Mouse (Mus musculus): Measurements from ENCODE around the gene Tspear. TPM values are rescaled to one million over a fixed set of nuclear protein-coding genes. Genes with fewer than 3 reads are reported as not detected.
"Not testable (repeated sequence)": the region's sequence is repeated elsewhere in the genome, so short reads cannot be mapped to it uniquely, and the experiment has no call there.

The Tspear gene
- polyA plus RNA-seq, 1 experiment from 2014 or later = not detected

DNA sequence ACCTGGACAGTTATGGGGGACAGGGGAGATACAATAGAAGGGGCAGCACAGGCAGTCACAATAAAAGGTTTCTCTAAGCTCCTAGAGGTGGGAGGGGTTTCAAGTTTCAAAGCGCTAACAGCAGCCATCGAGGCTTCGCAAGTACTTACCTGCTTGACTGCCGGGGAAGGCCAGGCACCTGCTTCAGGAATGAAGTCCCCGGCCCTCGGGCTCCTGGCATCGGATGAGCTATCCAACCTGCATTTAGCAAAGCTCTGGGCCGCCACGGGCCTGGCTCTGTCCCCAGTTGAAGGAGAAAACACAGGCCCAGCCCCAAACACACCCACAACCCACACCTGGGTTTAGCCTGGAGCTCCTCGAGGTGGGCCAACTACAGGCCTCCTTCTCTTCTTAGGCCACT lies 652 bp downstream of the Tspear start:
- no peak overlapping the region for H3K27ac ChIP-seq (ENCODE audit: low read depth, low read length)
- H3K9ac ChIP-seq (ENCODE audit: low read depth, low read length) = no peak overlapping the region
- no peak overlapping the region for H3K4me2 ChIP-seq
- H3K4me3 ChIP-seq (ENCODE audit: low read depth, low read length) = no peak overlapping the region
- peaks cover 64% of the 10 kb centered on the region for H3K27me3 ChIP-seq (ENCODE audit: control insufficient read depth, insufficient read depth, low read length)
- 19% methylated on average over 10 of the region's 10 CpGs for WGBS (ENCODE audit: insufficient replicate concordance)
- H3K4me1 ChIP-seq (ENCODE audit: control insufficient read depth, insufficient read depth, low read length) = no peaks in the 10 kb centered on the region; the same call in 1 of the 2 replicates
- no peak for ATAC-seq (replicated peaks; ENCODE audit: insufficient number of reproducible peaks, low FRiP score, low TSS enrichment)
- H3K9me3 ChIP-seq (replicated peaks; ENCODE audit: control insufficient read depth, low read length) = no peaks in the 10 kb centered on the region
- H3K36me3 ChIP-seq (ENCODE audit: control insufficient read depth, insufficient read depth, low read length) = no peaks in the 10 kb centered on the region

DNA sequence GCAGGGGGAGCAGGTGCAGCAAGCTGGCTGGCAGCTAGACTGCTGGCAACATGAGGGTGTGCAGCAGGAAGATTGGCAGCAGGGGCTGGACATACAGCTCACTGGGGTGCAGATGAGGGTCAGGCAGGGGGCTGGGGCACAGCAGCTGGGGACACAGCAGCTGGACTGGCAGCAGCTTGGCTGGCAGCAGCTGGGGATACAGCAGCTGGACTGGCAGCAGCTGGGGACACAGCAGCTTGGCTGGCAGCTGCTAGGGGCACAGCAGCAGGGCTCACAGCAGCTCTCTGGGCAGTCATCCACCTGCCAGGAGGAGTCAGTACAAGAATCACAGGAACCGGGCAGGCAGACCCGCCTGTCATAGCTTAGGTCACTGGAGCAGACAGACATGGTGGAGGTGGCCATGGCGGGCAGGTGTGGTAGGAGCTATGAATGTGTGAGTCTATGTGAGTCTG lies 4.0 kb downstream of the Tspear start, which contains the start of gene Gm19402:
TSS of gene Gm19402 (minus strand) at position 402 of the 452 bp plus-strand sequence.
- H3K36me3 ChIP-seq (ENCODE audit: control insufficient read depth, insufficient read depth, low read length); ATAC-seq (replicated peaks; ENCODE audit: insufficient number of reproducible peaks, low FRiP score, low TSS enrichment); H3K4me3 ChIP-seq (ENCODE audit: low read depth, low read length); H3K4me1 ChIP-seq (ENCODE audit: control insufficient read depth, insufficient read depth, low read length); H3K4me2 ChIP-seq; H3K9me3 ChIP-seq (replicated peaks; ENCODE audit: control insufficient read depth, low read length); H3K9ac ChIP-seq (ENCODE audit: low read depth, low read length); H3K27ac ChIP-seq (ENCODE audit: low read depth, low read length): not testable (repeated sequence)
- whole genome bisulfite sequencing (ENCODE audit: insufficient replicate concordance) = 55% methylated on average over 3 of the region's 3 CpGs
- peaks cover 44% of the 10 kb centered on the region for H3K27me3 ChIP-seq (ENCODE audit: control insufficient read depth, insufficient read depth, low read length)

DNA sequence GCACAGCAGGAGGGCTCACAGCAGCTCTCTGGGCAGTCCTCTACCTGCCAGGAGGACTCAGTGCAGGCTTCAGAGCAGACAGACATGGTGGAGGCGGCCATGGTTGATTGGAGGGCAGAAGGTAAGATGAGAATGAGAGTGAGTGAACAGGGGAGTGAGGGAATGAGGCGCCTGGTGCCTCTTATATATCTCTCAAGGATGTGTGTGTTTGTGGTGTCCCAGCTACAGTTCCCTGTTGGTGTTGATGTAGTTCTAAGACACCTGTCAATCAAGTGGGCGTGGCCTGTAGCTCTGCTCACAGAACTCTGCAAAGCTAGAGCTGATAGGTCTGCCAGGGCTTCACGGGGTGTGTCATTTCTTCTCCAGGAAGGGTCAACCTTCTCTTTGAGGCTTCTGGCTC lies 10.8 kb downstream of the Tspear start, which contains the start of gene Gm9508:
TSS of gene Gm9508 (minus strand) at position 101 of the 400 bp plus-strand sequence.
- Histone ChIP-seq H3K9me3 (replicated peaks; ENCODE audit: control insufficient read depth, low read length) (no peaks in the 10 kb centered on the region), H3K27me3 (ENCODE audit: control insufficient read depth, insufficient read depth, low read length) (no peaks in the 10 kb centered on the region), H3K4me1 (ENCODE audit: control insufficient read depth, insufficient read depth, low read length) (no peaks in the 10 kb centered on the region), H3K27ac (ENCODE audit: low read depth, low read length) (no peak within 1 kb of the TSS), H3K4me2 (no peak within 1 kb of the TSS), H3K4me3 (ENCODE audit: low read depth, low read length) (no peak within 1 kb of the TSS), H3K9ac (ENCODE audit: low read depth, low read length) (no peak within 1 kb of the TSS), H3K36me3 (ENCODE audit: control insufficient read depth, insufficient read depth, low read length) (no peaks in the 10 kb centered on the region)
- no peak for ATAC-seq (replicated peaks; ENCODE audit: insufficient number of reproducible peaks, low FRiP score, low TSS enrichment)
- WGBS (ENCODE audit: insufficient replicate concordance) = 24% methylated on average over 4 of the region's 4 CpGs

DNA sequence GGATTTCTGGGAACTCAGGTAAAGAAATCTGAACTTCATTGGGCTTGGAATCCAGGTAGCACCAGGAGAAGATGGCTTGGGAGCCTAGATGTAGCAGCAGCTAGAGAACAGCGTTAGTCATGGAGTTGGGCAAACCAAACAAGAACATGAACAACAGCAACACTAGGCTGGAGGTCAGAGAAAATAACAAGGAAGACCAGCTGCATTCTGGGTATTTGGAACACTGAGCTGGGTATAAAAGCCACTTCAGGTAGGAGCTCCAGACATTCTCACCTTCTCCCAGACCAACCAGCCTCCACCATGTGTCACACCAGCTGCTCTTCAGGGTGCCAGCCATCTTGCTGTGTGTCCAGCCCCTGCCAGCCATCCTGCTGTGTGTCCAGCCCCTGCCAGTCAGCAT lies 20.0 kb downstream of the Tspear start, which contains the start of gene Gm10272:
TSS of gene Gm10272 (plus strand) at position 301 of the 400 bp plus-strand sequence.
- no peak within 1 kb of the TSS for H3K4me2 ChIP-seq
- no peaks in the 10 kb centered on the region for H3K27me3 ChIP-seq (ENCODE audit: control insufficient read depth, insufficient read depth, low read length)
- no peaks in the 10 kb centered on the region for H3K4me1 ChIP-seq (ENCODE audit: control insufficient read depth, insufficient read depth, low read length)
- 70% methylated on average over 1 of the region's 1 CpGs for WGBS (ENCODE audit: insufficient replicate concordance)
- no peak for ATAC-seq (replicated peaks; ENCODE audit: insufficient number of reproducible peaks, low FRiP score, low TSS enrichment)
- no peak within 1 kb of the TSS for H3K9ac ChIP-seq (ENCODE audit: low read depth, low read length)
- no peak within 1 kb of the TSS for H3K4me3 ChIP-seq (ENCODE audit: low read depth, low read length)
- no peaks in the 10 kb centered on the region for H3K36me3 ChIP-seq (ENCODE audit: control insufficient read depth, insufficient read depth, low read length)
- H3K9me3 ChIP-seq (replicated peaks; ENCODE audit: control insufficient read depth, low read length) = no peaks in the 10 kb centered on the region
- H3K27ac ChIP-seq (ENCODE audit: low read depth, low read length) = no peak within 1 kb of the TSS

DNA sequence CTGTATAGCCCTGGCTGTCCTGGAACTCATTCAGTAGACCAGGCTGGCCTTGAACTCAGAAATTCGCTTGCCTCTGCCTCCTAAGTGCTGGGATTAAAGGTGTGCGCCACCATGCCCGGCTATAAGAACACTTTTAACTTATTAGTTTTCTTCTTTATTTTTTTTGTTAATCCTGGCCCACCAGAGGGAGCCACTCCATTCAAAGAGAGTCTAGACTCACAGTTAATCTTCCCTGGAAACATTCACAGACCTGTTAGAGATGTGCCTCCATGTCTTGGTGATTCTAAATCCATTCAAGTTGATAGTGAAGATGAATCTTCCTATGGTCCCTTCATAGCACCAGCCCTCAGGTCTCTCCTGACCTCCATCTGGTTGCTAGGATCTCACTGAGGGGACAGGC lies 23.5 kb downstream of the Tspear start:
- no peak for ATAC-seq (replicated peaks; ENCODE audit: insufficient number of reproducible peaks, low FRiP score, low TSS enrichment)
- Histone ChIP-seq H3K27ac (ENCODE audit: low read depth, low read length) (no peak overlapping the region), H3K9ac (ENCODE audit: low read depth, low read length) (no peak overlapping the region), H3K4me1 (ENCODE audit: control insufficient read depth, insufficient read depth, low read length) (no peaks in the 10 kb centered on the region), H3K36me3 (ENCODE audit: control insufficient read depth, insufficient read depth, low read length) (no peaks in the 10 kb centered on the region), H3K9me3 (replicated peaks; ENCODE audit: control insufficient read depth, low read length) (no peaks in the 10 kb centered on the region), H3K4me2 (no peak overlapping the region), H3K27me3 (ENCODE audit: control insufficient read depth, insufficient read depth, low read length) (no peaks in the 10 kb centered on the region), H3K4me3 (ENCODE audit: low read depth, low read length) (no peak overlapping the region)
- 75% methylated on average over 3 of the region's 3 CpGs for WGBS (ENCODE audit: insufficient replicate concordance)

DNA sequence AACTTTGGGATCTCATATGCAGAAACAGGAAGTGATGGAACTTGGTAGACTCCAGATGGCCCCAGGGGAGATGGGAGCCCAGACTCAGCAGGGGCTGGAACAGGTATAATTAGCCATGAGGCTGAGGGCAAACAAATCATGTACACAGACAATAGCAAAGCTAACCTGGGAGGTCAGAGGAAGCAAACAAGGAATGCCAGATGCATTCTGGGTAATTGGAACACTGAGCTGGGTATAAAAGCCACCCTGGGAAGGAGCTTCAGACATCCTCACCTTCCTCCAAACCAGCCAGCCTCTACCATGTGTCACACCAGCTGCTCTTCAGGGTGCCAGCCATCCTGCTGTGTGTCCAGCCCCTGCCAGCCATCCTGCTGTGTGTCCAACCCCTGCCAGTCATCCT lies 24.8 kb downstream of the Tspear start, which contains the start of gene Gm10024:
TSS of gene Gm10024 (plus strand) at position 301 of the 400 bp plus-strand sequence.
- not testable (repeated sequence) for H3K9me3 ChIP-seq (replicated peaks; ENCODE audit: control insufficient read depth, low read length); H3K27me3 ChIP-seq (ENCODE audit: control insufficient read depth, insufficient read depth, low read length); H3K27ac ChIP-seq (ENCODE audit: low read depth, low read length); H3K4me3 ChIP-seq (ENCODE audit: low read depth, low read length); H3K4me1 ChIP-seq (ENCODE audit: control insufficient read depth, insufficient read depth, low read length); H3K9ac ChIP-seq (ENCODE audit: low read depth, low read length); ATAC-seq (replicated peaks; ENCODE audit: insufficient number of reproducible peaks, low FRiP score, low TSS enrichment); H3K4me2 ChIP-seq; H3K36me3 ChIP-seq (ENCODE audit: control insufficient read depth, insufficient read depth, low read length)

DNA sequence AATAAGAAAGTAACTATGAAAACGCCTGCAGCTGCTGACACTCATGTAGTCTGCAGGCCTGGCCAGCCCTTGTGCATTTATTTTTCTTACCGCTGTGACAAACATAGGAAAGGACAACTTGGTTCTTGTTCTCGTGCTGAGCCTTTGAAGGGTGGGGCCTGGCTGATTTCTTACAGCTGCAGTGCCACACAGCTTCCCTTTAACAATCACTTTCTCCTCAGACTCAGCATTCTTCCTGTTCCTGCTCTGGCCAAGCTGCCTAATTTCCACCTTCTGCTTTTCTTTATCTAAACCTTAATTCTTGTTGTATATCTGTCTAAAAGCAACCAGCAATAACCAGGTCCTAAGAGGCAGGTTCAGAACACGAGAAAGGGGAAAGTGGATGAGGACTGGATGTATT lies 27.4 kb downstream of the Tspear start:
- Histone ChIP-seq H3K4me3 (ENCODE audit: low read depth, low read length) (no peak overlapping the region), H3K9ac (ENCODE audit: low read depth, low read length) (no peak overlapping the region), H3K4me1 (ENCODE audit: control insufficient read depth, insufficient read depth, low read length) (no peaks in the 10 kb centered on the region), H3K9me3 (replicated peaks; ENCODE audit: control insufficient read depth, low read length) (no peaks in the 10 kb centered on the region), H3K4me2 (no peak overlapping the region), H3K27me3 (ENCODE audit: control insufficient read depth, insufficient read depth, low read length) (no peaks in the 10 kb centered on the region), H3K36me3 (ENCODE audit: control insufficient read depth, insufficient read depth, low read length) (no peaks in the 10 kb centered on the region), H3K27ac (ENCODE audit: low read depth, low read length) (no peak overlapping the region)
- 49% methylated on average over 4 of the region's 4 CpGs for WGBS (ENCODE audit: insufficient replicate concordance)
- no peak for ATAC-seq (replicated peaks; ENCODE audit: insufficient number of reproducible peaks, low FRiP score, low TSS enrichment)

DNA sequence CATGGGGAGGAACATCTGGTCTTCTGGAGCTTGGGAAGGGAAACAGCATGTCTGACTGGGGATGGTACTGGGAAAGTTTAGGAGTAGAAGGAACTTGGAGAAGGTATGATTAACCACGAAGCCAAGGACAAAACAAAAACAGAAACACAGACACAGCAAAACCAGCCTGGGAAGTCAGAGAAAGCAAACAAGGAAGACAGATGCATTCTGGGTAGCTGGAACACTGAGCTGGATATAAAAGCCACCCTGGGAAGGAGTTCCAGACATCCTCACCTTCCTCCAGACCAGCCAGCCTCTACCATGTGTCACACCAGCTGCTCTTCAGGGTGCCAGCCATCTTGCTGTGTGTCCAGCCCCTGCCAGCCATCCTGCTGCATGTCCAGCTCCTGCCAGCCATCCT lies 29.1 kb downstream of the Tspear start, which contains the start of gene Gm10142:
TSS of gene Gm10142 (plus strand) at position 301 of the 400 bp plus-strand sequence.
- H3K4me3 ChIP-seq (ENCODE audit: low read depth, low read length) = no peak within 1 kb of the TSS
- H3K27ac ChIP-seq (ENCODE audit: low read depth, low read length) = no peak within 1 kb of the TSS
- H3K9me3 ChIP-seq (replicated peaks; ENCODE audit: control insufficient read depth, low read length) = 0 out of 2 replicates have a peak, but pooled peaks cover 2% of the 10 kb centered on the region
- no peaks in the 10 kb centered on the region for H3K4me1 ChIP-seq (ENCODE audit: control insufficient read depth, insufficient read depth, low read length)
- no peak within 1 kb of the TSS for H3K9ac ChIP-seq (ENCODE audit: low read depth, low read length)
- no peaks in the 10 kb centered on the region for H3K27me3 ChIP-seq (ENCODE audit: control insufficient read depth, insufficient read depth, low read length)
- no peak within 1 kb of the TSS for H3K4me2 ChIP-seq
- no peaks in the 10 kb centered on the region for H3K36me3 ChIP-seq (ENCODE audit: control insufficient read depth, insufficient read depth, low read length)
- no peak for ATAC-seq (replicated peaks; ENCODE audit: insufficient number of reproducible peaks, low FRiP score, low TSS enrichment)
- WGBS (ENCODE audit: insufficient replicate concordance) = 86% methylated on average over 1 of the region's 1 CpGs

DNA sequence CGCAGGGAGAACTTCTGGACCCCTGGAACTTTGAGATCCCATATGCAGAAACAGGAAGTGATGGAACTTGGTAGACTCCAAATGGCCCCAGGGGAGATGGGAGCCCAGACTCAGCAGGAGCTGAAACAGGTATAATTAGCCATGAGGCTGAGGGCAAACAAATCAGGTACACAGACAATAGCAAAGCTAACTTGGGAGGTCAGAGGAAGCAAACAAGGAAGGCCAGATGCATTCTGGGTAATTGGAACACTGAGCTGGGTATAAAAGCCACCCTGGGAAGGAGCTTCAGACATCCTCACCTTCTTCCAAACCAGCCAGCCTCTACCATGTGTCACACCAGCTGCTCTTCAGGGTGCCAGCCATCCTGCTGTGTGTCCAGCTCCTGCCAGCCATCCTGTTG lies 33.9 kb downstream of the Tspear start, which contains the start of gene Krtap12-1:
TSS of gene Krtap12-1 (plus strand) at position 301 of the 400 bp plus-strand sequence.
- H3K9ac ChIP-seq (ENCODE audit: low read depth, low read length); H3K9me3 ChIP-seq (replicated peaks; ENCODE audit: control insufficient read depth, low read length); H3K4me1 ChIP-seq (ENCODE audit: control insufficient read depth, insufficient read depth, low read length); H3K4me2 ChIP-seq; H3K27ac ChIP-seq (ENCODE audit: low read depth, low read length); H3K36me3 ChIP-seq (ENCODE audit: control insufficient read depth, insufficient read depth, low read length); ATAC-seq (replicated peaks; ENCODE audit: insufficient number of reproducible peaks, low FRiP score, low TSS enrichment); H3K4me3 ChIP-seq (ENCODE audit: low read depth, low read length); H3K27me3 ChIP-seq (ENCODE audit: control insufficient read depth, insufficient read depth, low read length): not testable (repeated sequence)
- 69% methylated on average over 1 of the region's 1 CpGs for WGBS (ENCODE audit: insufficient replicate concordance)

Measured in heart, embryonic 11.5 days (tissue).